Mouse (Mus musculus): Measurements from ENCODE around the gene Ddx4. TPM values are rescaled to one million over a fixed set of nuclear protein-coding genes. Genes with fewer than 3 reads are reported as not detected.

Ddx4 gene
- 0.81 and 0.84 TPM in 2 replicates for polyA plus RNA-seq (2014; fragmentation: Nextera tagmentation; extraction: Ambion mirVana)

- H3K27me3 ChIP-seq (ENCODE audit: control insufficient read depth, insufficient read depth, low read length), result no peaks in the 10 kb centered on the region
- no peak for DNase-seq (ENCODE audit: low spot score)
- ATAC-seq (replicated peaks; ENCODE audit: low FRiP score), result no peak
- H3K9me3 ChIP-seq (ENCODE audit: control insufficient read depth, low read length), result peaks cover 8% of the 10 kb centered on the region
- no peak within 1 kb of the TSS for H3K27ac ChIP-seq (ENCODE audit: low read depth, low read length)
- WGBS, result 67% methylated on average over 45 of the region's 45 CpGs
- no peak within 1 kb of the TSS for H3K4me2 ChIP-seq (ENCODE audit: low read depth, low read length, severe bottlenecking)
- no peaks in the 10 kb centered on the region; the same call in 1 of the 2 replicates for H3K36me3 ChIP-seq (ENCODE audit: control insufficient read depth, insufficient read depth, low read length)
- H3K4me1 ChIP-seq (replicated peaks; ENCODE audit: control insufficient read depth, insufficient read depth, low read length), result no peaks in the 10 kb centered on the region
- no peak within 1 kb of the TSS for H3K4me3 ChIP-seq (ENCODE audit: low read depth, low read length)
- no peak within 1 kb of the TSS for H3K9ac ChIP-seq (ENCODE audit: low read length)
Observed at GRCm38 (mm10) chr13:112652205-112652604, at the start of gene Ddx4. TSS of gene Ddx4 (minus strand) at chr13:112652475.

DNA sequence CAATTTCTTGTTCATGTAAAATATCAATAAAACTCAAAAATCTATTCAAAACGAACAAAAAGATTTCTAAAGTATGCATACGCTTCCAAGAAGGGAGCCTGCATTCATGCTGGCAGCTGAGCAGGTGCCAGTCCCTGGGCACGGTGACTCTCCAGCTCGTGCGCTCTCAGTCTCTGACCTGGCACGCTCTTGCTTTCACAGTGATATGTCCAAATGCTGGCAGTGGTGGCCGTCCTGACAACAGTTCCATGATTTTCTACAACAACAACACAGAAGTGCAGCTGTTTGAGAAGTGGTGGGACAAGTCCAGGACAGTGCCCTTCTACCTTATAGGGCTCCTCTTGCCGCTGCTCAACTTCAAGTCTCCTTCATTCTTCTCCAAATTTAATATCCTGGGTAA is 49.0 kb upstream of the Ddx4 start:
- no peaks in the 10 kb centered on the region for H3K36me3 ChIP-seq (ENCODE audit: control insufficient read depth, insufficient read depth, low read length)
- H3K9me3 ChIP-seq (ENCODE audit: control insufficient read depth, low read length), result no peaks in the 10 kb centered on the region
- H3K4me3 ChIP-seq (ENCODE audit: low read depth, low read length), result no peak overlapping the region
- ATAC-seq (replicated peaks; ENCODE audit: low FRiP score), result no peak
- no peak overlapping the region for H3K27ac ChIP-seq (ENCODE audit: low read depth, low read length)
- H3K4me1 ChIP-seq (replicated peaks; ENCODE audit: control insufficient read depth, insufficient read depth, low read length), result no peaks in the 10 kb centered on the region
- H3K27me3 ChIP-seq (ENCODE audit: control insufficient read depth, insufficient read depth, low read length), result no peaks in the 10 kb centered on the region
- 93% methylated on average over 8 of the region's 8 CpGs for WGBS
- H3K9ac ChIP-seq (ENCODE audit: low read length), result no peak overlapping the region
- no peak overlapping the region for H3K4me2 ChIP-seq (ENCODE audit: low read depth, low read length, severe bottlenecking)
- DNase-seq (ENCODE audit: low spot score), result no peak

GRCm38 (mm10) chr13:112695526-112696240 is 43.4 kb upstream of the Ddx4 start:
- Histone ChIP-seq H3K4me3 (ENCODE audit: low read depth, low read length) (no peak overlapping the region), H3K27ac (ENCODE audit: low read depth, low read length) (no peak overlapping the region), H3K4me1 (replicated peaks; ENCODE audit: control insufficient read depth, insufficient read depth, low read length) (no peaks in the 10 kb centered on the region), H3K27me3 (ENCODE audit: control insufficient read depth, insufficient read depth, low read length) (no peaks in the 10 kb centered on the region), H3K4me2 (ENCODE audit: low read depth, low read length, severe bottlenecking) (no peak overlapping the region), H3K36me3 (ENCODE audit: control insufficient read depth, insufficient read depth, low read length) (no peaks in the 10 kb centered on the region; the same call in 1 of the 2 replicates), H3K9ac (ENCODE audit: low read length) (no peak overlapping the region), H3K9me3 (ENCODE audit: control insufficient read depth, low read length) (no peaks in the 10 kb centered on the region)
- whole genome bisulfite sequencing, result 95% methylated on average over 8 of the region's 8 CpGs
- DNase-seq (ENCODE audit: low spot score), result no peak
- ATAC-seq (replicated peaks; ENCODE audit: low FRiP score), result no peak

GRCm38 (mm10) chr13:112692870-112693553 is 40.7 kb upstream of the Ddx4 start:
- Histone ChIP-seq H3K36me3 (ENCODE audit: control insufficient read depth, insufficient read depth, low read length) (no peaks in the 10 kb centered on the region; the same call in 1 of the 2 replicates), H3K27ac (ENCODE audit: low read depth, low read length) (no peak overlapping the region), H3K4me3 (ENCODE audit: low read depth, low read length) (no peak overlapping the region), H3K4me2 (ENCODE audit: low read depth, low read length, severe bottlenecking) (no peak overlapping the region), H3K9ac (ENCODE audit: low read length) (no peak overlapping the region), H3K27me3 (ENCODE audit: control insufficient read depth, insufficient read depth, low read length) (no peaks in the 10 kb centered on the region), H3K9me3 (ENCODE audit: control insufficient read depth, low read length) (no peaks in the 10 kb centered on the region), H3K4me1 (replicated peaks; ENCODE audit: control insufficient read depth, insufficient read depth, low read length) (no peaks in the 10 kb centered on the region)
- DNase-seq (ENCODE audit: low spot score), result no peak
- WGBS, result 94% methylated on average over 10 of the region's 10 CpGs
- ATAC-seq (replicated peaks; ENCODE audit: low FRiP score), result no peak

GRCm38 (mm10) chr13:112686155-112686554 is 33.9 kb upstream of the Ddx4 start:
- DNase-seq (ENCODE audit: low spot score) (no peak), ATAC-seq (replicated peaks; ENCODE audit: low FRiP score) (no peak)
- WGBS, result 82% methylated on average over 2 of the region's 2 CpGs
- Histone ChIP-seq H3K4me1 (replicated peaks; ENCODE audit: control insufficient read depth, insufficient read depth, low read length) (no peaks in the 10 kb centered on the region), H3K4me3 (ENCODE audit: low read depth, low read length) (no peak overlapping the region), H3K9ac (ENCODE audit: low read length) (no peak overlapping the region), H3K27me3 (ENCODE audit: control insufficient read depth, insufficient read depth, low read length) (no peaks in the 10 kb centered on the region), H3K9me3 (ENCODE audit: control insufficient read depth, low read length) (no peaks in the 10 kb centered on the region), H3K36me3 (ENCODE audit: control insufficient read depth, insufficient read depth, low read length) (no peaks in the 10 kb centered on the region), H3K4me2 (ENCODE audit: low read depth, low read length, severe bottlenecking) (no peak overlapping the region), H3K27ac (ENCODE audit: low read depth, low read length) (no peak overlapping the region)

- Histone ChIP-seq H3K4me2 (ENCODE audit: low read depth, low read length, severe bottlenecking) (no peak overlapping the region), H3K4me1 (replicated peaks; ENCODE audit: control insufficient read depth, insufficient read depth, low read length) (no peaks in the 10 kb centered on the region), H3K27me3 (ENCODE audit: control insufficient read depth, insufficient read depth, low read length) (no peaks in the 10 kb centered on the region), H3K36me3 (ENCODE audit: control insufficient read depth, insufficient read depth, low read length) (no peaks in the 10 kb centered on the region), H3K9ac (ENCODE audit: low read length) (no peak overlapping the region), H3K9me3 (ENCODE audit: control insufficient read depth, low read length) (no peaks in the 10 kb centered on the region), H3K27ac (ENCODE audit: low read depth, low read length) (no peak overlapping the region), H3K4me3 (ENCODE audit: low read depth, low read length) (no peak overlapping the region)
- DNase-seq (ENCODE audit: low spot score), result no peak
- 86% methylated on average over 6 of the region's 6 CpGs for WGBS
- ATAC-seq (replicated peaks; ENCODE audit: low FRiP score), result no peak
Observed at GRCm38 (mm10) chr13:112683970-112684369, 31.7 kb upstream of the Ddx4 start.

DNA sequence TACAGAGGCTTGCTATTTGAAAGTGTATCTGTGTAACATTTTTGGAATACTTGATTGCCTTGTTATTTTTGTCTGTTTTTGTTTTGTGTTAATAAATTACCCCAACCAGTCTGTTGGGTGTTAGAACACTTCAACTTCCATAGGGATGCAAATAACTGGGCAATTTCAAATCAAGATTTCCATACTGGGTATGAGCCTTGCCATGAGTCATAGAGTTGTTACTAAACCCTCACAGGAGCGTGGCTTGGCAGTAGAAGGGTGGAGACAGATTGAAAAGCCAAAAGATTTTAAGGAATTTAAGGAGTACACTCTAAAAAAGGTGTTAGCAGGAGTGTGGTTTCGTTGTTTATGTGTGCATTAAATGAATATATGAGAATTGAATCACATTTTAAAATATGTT is 31.0 kb upstream of the Ddx4 start:
- Histone ChIP-seq H3K9ac (ENCODE audit: low read length) (no peak overlapping the region), H3K4me2 (ENCODE audit: low read depth, low read length, severe bottlenecking) (no peak overlapping the region), H3K27ac (ENCODE audit: low read depth, low read length) (no peak overlapping the region), H3K27me3 (ENCODE audit: control insufficient read depth, insufficient read depth, low read length) (no peaks in the 10 kb centered on the region), H3K4me3 (ENCODE audit: low read depth, low read length) (no peak overlapping the region), H3K9me3 (ENCODE audit: control insufficient read depth, low read length) (no peaks in the 10 kb centered on the region), H3K4me1 (replicated peaks; ENCODE audit: control insufficient read depth, insufficient read depth, low read length) (no peaks in the 10 kb centered on the region), H3K36me3 (ENCODE audit: control insufficient read depth, insufficient read depth, low read length) (no peaks in the 10 kb centered on the region)
- ATAC-seq (replicated peaks; ENCODE audit: low FRiP score) (no peak), DNase-seq (ENCODE audit: low spot score) (no peak)
- WGBS, result 77% methylated on average over 2 of the region's 2 CpGs

DNA sequence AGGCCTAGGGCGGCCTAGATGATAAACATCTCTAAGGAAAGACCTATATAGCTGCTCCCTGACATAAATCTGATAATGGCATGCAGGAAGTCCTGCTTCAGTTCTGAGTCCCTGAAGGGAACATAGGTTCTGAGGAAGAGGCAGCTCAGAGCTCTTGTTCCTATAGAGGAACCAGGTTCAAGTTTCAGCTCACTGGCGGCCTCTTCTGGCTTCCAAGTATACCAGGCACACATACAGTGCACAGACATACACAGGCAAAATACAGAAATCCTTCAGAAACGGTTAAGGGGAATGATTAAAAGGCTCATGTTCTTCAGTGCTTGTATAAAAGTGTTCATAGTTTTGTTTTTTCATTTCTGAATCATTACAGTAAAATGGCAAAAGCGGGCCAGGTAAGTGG is 25.9 kb upstream of the Ddx4 start:
- no peak overlapping the region for H3K9ac ChIP-seq (ENCODE audit: low read length)
- H3K36me3 ChIP-seq (ENCODE audit: control insufficient read depth, insufficient read depth, low read length), result no peaks in the 10 kb centered on the region
- H3K4me3 ChIP-seq (ENCODE audit: low read depth, low read length), result no peak overlapping the region
- H3K27ac ChIP-seq (ENCODE audit: low read depth, low read length), result no peak overlapping the region
- no peaks in the 10 kb centered on the region for H3K9me3 ChIP-seq (ENCODE audit: control insufficient read depth, low read length)
- H3K4me1 ChIP-seq (replicated peaks; ENCODE audit: control insufficient read depth, insufficient read depth, low read length), result no peaks in the 10 kb centered on the region
- no peaks in the 10 kb centered on the region for H3K27me3 ChIP-seq (ENCODE audit: control insufficient read depth, insufficient read depth, low read length)
- no peak overlapping the region for H3K4me2 ChIP-seq (ENCODE audit: low read depth, low read length, severe bottlenecking)
- 88% methylated on average over 4 of the region's 4 CpGs for WGBS
- no peak for DNase-seq (ENCODE audit: low spot score)
- no peak for ATAC-seq (replicated peaks; ENCODE audit: low FRiP score)
